Mouse (Mus musculus) cerebellum, adult 2 months (tissue): ENCODE results near the gene Syne1.

Experiments used
- CTCF ChIP-seq: fragments of 200-500 bp; IDR thresholded peaks from 2 replicates; pipeline ENCODE4 v1.5.1; 2011; ENCODE audit warnings: low read depth, mild to moderate bottlenecking, control low read depth, low read length, moderate library complexity, borderline replicate concordance; ENCODE audit not compliant: insufficient read depth
- POLR2A ChIP-seq: fragments of 200-500 bp; IDR thresholded peaks from 2 replicates; pipeline ENCODE4 v1.6.1; 2011; ENCODE audit warnings: low read length, control low read depth, borderline replicate concordance; ENCODE audit not compliant: insufficient read depth

DNA sequence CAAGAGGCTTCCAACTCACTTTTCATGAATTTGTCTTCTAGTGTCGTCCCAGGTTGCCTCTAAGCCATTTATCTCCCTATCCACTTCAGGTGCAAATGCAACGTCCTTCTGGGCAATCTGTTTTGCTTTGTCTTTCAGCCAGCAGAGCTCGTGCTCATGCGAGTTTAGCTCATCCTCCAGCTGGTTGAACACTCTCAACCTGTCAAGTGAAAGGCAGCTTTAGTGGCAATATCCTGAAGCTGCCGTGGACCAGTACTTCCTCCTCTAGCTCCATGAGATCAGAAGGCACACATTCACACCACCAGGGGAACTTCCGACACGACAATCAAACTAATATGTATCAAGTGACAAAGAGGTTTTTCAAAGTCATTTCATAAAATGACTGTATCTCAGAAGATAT is 228.7 kb downstream of the Syne1 start:
- TF ChIP-seq POLR2A (no peak), CTCF (no peak)
